Mouse (Mus musculus): ENCODE data around the gene Scamp4. TPM values are rescaled to one million over a fixed set of nuclear protein-coding genes. Genes with fewer than 3 reads are reported as not detected.

The Scamp4 gene
- polyA plus RNA-seq, 1 experiment from 2014 or later: 107 TPM

GRCm38 (mm10) chr10:80659213-80659612 lies 56.5 kb downstream of the Scamp4 start:
- H3K27ac ChIP-seq: peak overlapping the region; percentile 34; the same call in 1 of the 2 replicates
- WGBS: 17% methylated on average over 10 of the region's 10 CpGs
- H3K27me3 ChIP-seq: no peaks in the 10 kb centered on the region
- H3K4me2 ChIP-seq: peak overlapping the region; percentile 31
- H3K36me3 ChIP-seq: no peaks in the 10 kb centered on the region
- H3K9ac ChIP-seq: no peak overlapping the region
- peak overlapping the region; percentile 1; the same call in 1 of the 2 replicates for H3K4me3 ChIP-seq (replicated peaks)
- peaks cover 53% of the 10 kb centered on the region for H3K4me1 ChIP-seq
- H3K9me3 ChIP-seq (replicated peaks): no peaks in the 10 kb centered on the region
- ATAC-seq (replicated peaks; ENCODE audit: low FRiP score): no peak

GRCm38 (mm10) chr10:80661149-80661548 lies 58.5 kb downstream of the Scamp4 start:
- Histone ChIP-seq H3K9ac (no peak overlapping the region), H3K4me2 (no peak overlapping the region), H3K9me3 (replicated peaks) (no peaks in the 10 kb centered on the region), H3K27me3 (no peaks in the 10 kb centered on the region), H3K36me3 (peaks cover 5% of the 10 kb centered on the region), H3K4me3 (replicated peaks) (no peak overlapping the region), H3K27ac (no peak overlapping the region), H3K4me1 (peaks cover 56% of the 10 kb centered on the region)
- WGBS: 31% methylated on average over 5 of the region's 5 CpGs
- ATAC-seq (replicated peaks; ENCODE audit: low FRiP score): no peak

- WGBS: 24% methylated on average over 5 of the region's 5 CpGs
- peaks cover 30% of the 10 kb centered on the region for H3K36me3 ChIP-seq
- ATAC-seq (replicated peaks; ENCODE audit: low FRiP score): 0 out of 2 replicates have a peak, but pooled peaks have one; percentile 5
These were observed 61.0 kb downstream of the Scamp4 start for GRCm38 (mm10) chr10:80663485-80664196.

GRCm38 (mm10) chr10:80664197-80665015 lies 61.7 kb downstream of the Scamp4 start:
- Histone ChIP-seq H3K4me2 (peak overlapping the region; percentile 50), H3K4me3 (replicated peaks) (peak overlapping the region; percentile 5; the same call in 1 of the 2 replicates), H3K9me3 (replicated peaks) (no peaks in the 10 kb centered on the region), H3K9ac (peak overlapping the region; percentile 28; the same call in 1 of the 2 replicates), H3K27me3 (no peaks in the 10 kb centered on the region), H3K27ac (peak overlapping the region; percentile 92), H3K36me3 (peaks cover 37% of the 10 kb centered on the region), H3K4me1 (peaks cover 52% of the 10 kb centered on the region)
- WGBS: 16% methylated on average over 16 of the region's 16 CpGs
- peak; percentile 63 for ATAC-seq (replicated peaks; ENCODE audit: low FRiP score)

More at GRCm38 (mm10) chr10:80663485-80664196, 61.0 kb downstream of the Scamp4 start:
- Histone ChIP-seq H3K4me3 (replicated peaks) (no peak overlapping the region), H3K4me2 (no peak overlapping the region), H3K27ac (peak overlapping the region; percentile 92), H3K9me3 (replicated peaks) (no peaks in the 10 kb centered on the region), H3K9ac (no peak overlapping the region; the same call in 1 of the 2 replicates), H3K27me3 (no peaks in the 10 kb centered on the region), H3K4me1 (peaks cover 55% of the 10 kb centered on the region)

GRCm38 (mm10) chr10:80665016-80665380 lies 62.3 kb downstream of the Scamp4 start:
- peaks cover 43% of the 10 kb centered on the region for H3K36me3 ChIP-seq
- H3K9me3 ChIP-seq (replicated peaks): no peaks in the 10 kb centered on the region
- ATAC-seq (replicated peaks; ENCODE audit: low FRiP score): peak; percentile 47
- no peak overlapping the region for H3K9ac ChIP-seq
- peaks cover 55% of the 10 kb centered on the region for H3K4me1 ChIP-seq
- WGBS: 6% methylated on average over 10 of the region's 10 CpGs
- H3K27ac ChIP-seq: peak overlapping the region; percentile 92
- H3K4me3 ChIP-seq (replicated peaks): 0 out of 2 replicates have a peak overlapping the region, but pooled peaks have one; percentile 5
- H3K4me2 ChIP-seq: peak overlapping the region; percentile 50
- H3K27me3 ChIP-seq: no peaks in the 10 kb centered on the region

Small RNA genes within 50 kb of the gene (microRNA-seq; reads per million reads assigned to microRNA genes)
- not detected for gene Mir6912

Other genes starting within 250 kb of the Scamp4 start
- gene Plk5, start 246.4 kb upstream of the Scamp4 start, polyA plus RNA-seq (2015; fragmentation: Nextera tagmentation; extraction: Ambion mirVana): 0.67 and 0.70 TPM in 2 replicates
- 7.1 and 8.4 TPM in 2 replicates for gene Mex3d, start 215.2 kb upstream of the Scamp4 start, polyA plus RNA-seq (2015; fragmentation: Nextera tagmentation; extraction: Ambion mirVana)
- 260 and 283 TPM in 2 replicates for gene Mbd3, start 203.3 kb upstream of the Scamp4 start, polyA plus RNA-seq (2015; fragmentation: Nextera tagmentation; extraction: Ambion mirVana)
- 790 and 798 TPM in 2 replicates for gene Uqcr11, start 196.0 kb upstream of the Scamp4 start, polyA plus RNA-seq (2015; fragmentation: Nextera tagmentation; extraction: Ambion mirVana)
- 130 and 138 TPM in 2 replicates for gene Tcf3, start 169.2 kb upstream of the Scamp4 start, polyA plus RNA-seq (2015; fragmentation: Nextera tagmentation; extraction: Ambion mirVana)
- not detected in 2 replicates for gene Onecut3, start 108.0 kb upstream of the Scamp4 start, polyA plus RNA-seq (2015; fragmentation: Nextera tagmentation; extraction: Ambion mirVana)
- 0.23 TPM in 2 replicates for gene Atp8b3, start 63.7 kb upstream of the Scamp4 start, polyA plus RNA-seq (2015; fragmentation: Nextera tagmentation; extraction: Ambion mirVana)
- 23.9 and 29.5 TPM in 2 replicates for gene Rexo1, start 41.3 kb upstream of the Scamp4 start, polyA plus RNA-seq (2015; fragmentation: Nextera tagmentation; extraction: Ambion mirVana)
- 9.9 and 11.2 TPM in 2 replicates for gene Klf16, start 25.6 kb upstream of the Scamp4 start, polyA plus RNA-seq (2015; fragmentation: Nextera tagmentation; extraction: Ambion mirVana)
- gene Abhd17a, start 12.5 kb upstream of the Scamp4 start, polyA plus RNA-seq (2015; fragmentation: Nextera tagmentation; extraction: Ambion mirVana): 93.5 and 95.4 TPM in 2 replicates
- gene Adat3, start within 50 bp of the Scamp4 start, polyA plus RNA-seq (2015; fragmentation: Nextera tagmentation; extraction: Ambion mirVana): 7.0 and 8.6 TPM in 2 replicates
- 4.5 and 5.3 TPM in 2 replicates for gene Gm49322, start 3.1 kb downstream of the Scamp4 start, polyA plus RNA-seq (2015; fragmentation: Nextera tagmentation; extraction: Ambion mirVana)
- 156 and 183 TPM in 2 replicates for gene Csnk1g2, start 20.0 kb downstream of the Scamp4 start, polyA plus RNA-seq (2015; fragmentation: Nextera tagmentation; extraction: Ambion mirVana)
- gene Btbd2, start 54.2 kb downstream of the Scamp4 start, polyA plus RNA-seq (2015; fragmentation: Nextera tagmentation; extraction: Ambion mirVana): 78.6 and 83.2 TPM in 2 replicates
- 95.3 and 103 TPM in 2 replicates for gene Mknk2, start 75.2 kb downstream of the Scamp4 start, polyA plus RNA-seq (2015; fragmentation: Nextera tagmentation; extraction: Ambion mirVana)
- 37.7 and 41.5 TPM in 2 replicates for gene Mob3a, start 99.1 kb downstream of the Scamp4 start, polyA plus RNA-seq (2015; fragmentation: Nextera tagmentation; extraction: Ambion mirVana)
- 22.8 and 26.2 TPM in 2 replicates for gene Izumo4, start 99.3 kb downstream of the Scamp4 start, polyA plus RNA-seq (2015; fragmentation: Nextera tagmentation; extraction: Ambion mirVana)
- gene Ap3d1, start 139.4 kb downstream of the Scamp4 start, polyA plus RNA-seq (2015; fragmentation: Nextera tagmentation; extraction: Ambion mirVana): 68.1 and 70.9 TPM in 2 replicates
- gene Dot1l, start 152.3 kb downstream of the Scamp4 start, polyA plus RNA-seq (2015; fragmentation: Nextera tagmentation; extraction: Ambion mirVana): 17.3 and 21.8 TPM in 2 replicates
- 78.2 and 92.6 TPM in 2 replicates for gene Sf3a2, start 195.3 kb downstream of the Scamp4 start, polyA plus RNA-seq (2015; fragmentation: Nextera tagmentation; extraction: Ambion mirVana)
- gene Plekhj1, start 195.8 kb downstream of the Scamp4 start, polyA plus RNA-seq (2015; fragmentation: Nextera tagmentation; extraction: Ambion mirVana): 126 and 130 TPM in 2 replicates
- gene Amh, start 202.4 kb downstream of the Scamp4 start, polyA plus RNA-seq (2015; fragmentation: Nextera tagmentation; extraction: Ambion mirVana): 0.09 TPM in 1 of 2 replicates, not detected in the other
- 5.6 and 5.7 TPM in 2 replicates for gene Jsrp1, start 210.6 kb downstream of the Scamp4 start, polyA plus RNA-seq (2015; fragmentation: Nextera tagmentation; extraction: Ambion mirVana)
- 1,583 and 1,739 TPM in 2 replicates for gene Oaz1, start 223.8 kb downstream of the Scamp4 start, polyA plus RNA-seq (2015; fragmentation: Nextera tagmentation; extraction: Ambion mirVana)
- 0.83 and 1.2 TPM in 2 replicates for gene Lingo3, start 241.2 kb downstream of the Scamp4 start, polyA plus RNA-seq (2015; fragmentation: Nextera tagmentation; extraction: Ambion mirVana)

Measured in kidney, embryonic 15.5 days (tissue).